Mouse (Mus musculus) CH12.LX (cell line): ENCODE measurements around the gene Bud13. TPM values are rescaled to one million over a fixed set of nuclear protein-coding genes. Genes with fewer than 3 reads are reported as not detected.

Experiments used
- DNase-seq: peaks from one replicate; pipeline ENCODE4 v3.0.0-alpha.2; 2013; ENCODE audit errors: extremely low read depth
- H3K27ac ChIP-seq: 2 replicates; pipeline ENCODE4 v1.5.1; 2012; ENCODE audit warnings: low read depth, mild to moderate bottlenecking, control low read depth, moderate library complexity; ENCODE audit not compliant: insufficient read depth
- H3K27me3 ChIP-seq: replicated peaks from 2 replicates; pipeline ENCODE3; 2012; ENCODE audit warnings: inconsistent platforms
- H3K36me3 ChIP-seq, 2 experiments: replicated peaks in 1 of 2; 2 replicates each; pipeline versions ENCODE3 to v1.6.1; 2012; ENCODE audit warnings: inconsistent platforms in 1 of 2, low read length in 1 of 2, mild to moderate bottlenecking in 1 of 2, mixed read lengths in 1 of 2, moderate library complexity in 1 of 2; ENCODE audit not compliant: control insufficient read depth in 1 of 2, insufficient read depth in 1 of 2
- H3K4me1 ChIP-seq, 2 experiments: 2 replicates each; pipeline ENCODE4 v1.6.1; 2012; ENCODE audit warnings: inconsistent platforms in 1 of 2, moderate library complexity in 1 of 2; ENCODE audit not compliant: insufficient read depth in 2 of 2, control insufficient read depth in 1 of 2
- H3K4me2 ChIP-seq: 2 replicates; pipeline ENCODE4 v1.6.1; 2012; ENCODE audit warnings: low read depth, mild to moderate bottlenecking, control low read depth; ENCODE audit not compliant: poor library complexity, insufficient read depth, severe bottlenecking
- H3K4me3 ChIP-seq, 3 experiments: fragments of 150-350 bp in 1 of 3; sonication (generic) in 1 of 3; replicated peaks in 1 of 3; 2 replicates each; pipeline versions ENCODE3 to v1.5.1; 2011 to 2012; ENCODE audit warnings: low read depth in 2 of 3, low read length in 2 of 3, mild to moderate bottlenecking in 2 of 3, moderate library complexity in 2 of 3, control low read depth in 1 of 3, improper control_type of control experiment in 1 of 3, inconsistent platforms in 1 of 3, mixed read lengths in 1 of 3; ENCODE audit not compliant: poor library complexity in 1 of 3
- H3K79me2 ChIP-seq: replicated peaks from 2 replicates; pipeline ENCODE4 v1.6.1; 2012; ENCODE audit warnings: mild to moderate bottlenecking, moderate library complexity; ENCODE audit not compliant: control insufficient read depth, poor library complexity, insufficient read depth, severe bottlenecking; ENCODE audit errors: extremely low read depth
- H3K9ac ChIP-seq: 2 replicates; pipeline ENCODE4 v1.6.1; 2012; ENCODE audit warnings: low read depth, mild to moderate bottlenecking, control low read depth, moderate library complexity; ENCODE audit not compliant: insufficient read depth
- H3K9me3 ChIP-seq: replicated peaks from 2 replicates; pipeline ENCODE3; 2012; ENCODE audit warnings: low read length, inconsistent platforms, mixed read lengths
- CHD1 ChIP-seq: IDR thresholded peaks from 2 replicates; pipeline ENCODE4 v1.6.1; 2012; ENCODE audit warnings: low read depth, low read length, improper control_type of control experiment, inconsistent platforms
- CHD2 ChIP-seq: IDR thresholded peaks from 2 replicates; pipeline ENCODE4 v1.6.1; 2011; ENCODE audit warnings: low read length, improper control_type of control experiment
- ELF1 ChIP-seq: IDR thresholded peaks from 2 replicates; pipeline ENCODE4 v1.6.1; 2014; ENCODE audit warnings: low read depth, mild to moderate bottlenecking, inconsistent platforms, low read length, improper control_type of control experiment
- EP300 ChIP-seq: IDR thresholded peaks from 2 replicates; pipeline ENCODE4 v1.6.1; 2011; ENCODE audit warnings: low read length, improper control_type of control experiment
- ETS1 ChIP-seq: conservative IDR thresholded peaks from 2 replicates; pipeline ENCODE4 v1.6.1; 2012; ENCODE audit warnings: low read depth, mild to moderate bottlenecking, inconsistent platforms, low read length, improper control_type of control experiment, moderate library complexity
- GABPA ChIP-seq: IDR thresholded peaks from 2 replicates; pipeline ENCODE4 v1.6.1; 2012; ENCODE audit warnings: low read depth, low read length, improper control_type of control experiment, inconsistent platforms; ENCODE audit not compliant: insufficient replicate concordance
- HCFC1 ChIP-seq: IDR thresholded peaks from 2 replicates; pipeline ENCODE4 v1.6.1; 2012; ENCODE audit warnings: low read depth, mild to moderate bottlenecking, inconsistent platforms, low read length, improper control_type of control experiment
- IRF4 ChIP-seq: IDR thresholded peaks from 2 replicates; pipeline ENCODE4 v1.6.1; 2014; ENCODE audit warnings: low read depth, mild to moderate bottlenecking, inconsistent platforms, low read length, improper control_type of control experiment
- JUND ChIP-seq: conservative IDR thresholded peaks from 2 replicates; pipeline ENCODE4 v1.6.1; 2011; ENCODE audit warnings: low read depth, low read length, improper control_type of control experiment
- MAFK ChIP-seq: IDR thresholded peaks from 2 replicates; pipeline ENCODE4 v1.6.1; 2011; ENCODE audit warnings: low read length, improper control_type of control experiment; ENCODE audit not compliant: insufficient replicate concordance
- MAX ChIP-seq: IDR thresholded peaks from 2 replicates; pipeline ENCODE4 v1.6.1; 2011; ENCODE audit warnings: low read length, improper control_type of control experiment
- MAZ ChIP-seq: IDR thresholded peaks from 2 replicates; pipeline ENCODE4 v1.6.1; 2012; ENCODE audit warnings: low read depth, mild to moderate bottlenecking, inconsistent platforms, low read length, improper control_type of control experiment, moderate library complexity
- MEF2A ChIP-seq: IDR thresholded peaks from 2 replicates; pipeline ENCODE4 v1.6.1; 2014; ENCODE audit warnings: low read depth, mild to moderate bottlenecking, inconsistent platforms, low read length, improper control_type of control experiment, borderline replicate concordance
- MYC ChIP-seq: IDR thresholded peaks from 2 replicates; pipeline ENCODE4 v1.6.1; 2011; ENCODE audit warnings: low read depth, mild to moderate bottlenecking, improper control_type of control experiment, low read length
- NELFE ChIP-seq: IDR thresholded peaks from 2 replicates; pipeline ENCODE4 v1.6.1; 2011; ENCODE audit warnings: low read depth, low read length, improper control_type of control experiment
- NRF1 ChIP-seq: IDR thresholded peaks from 2 replicates; pipeline ENCODE4 v1.6.1; 2014; ENCODE audit warnings: low read depth, mild to moderate bottlenecking, inconsistent platforms, low read length, improper control_type of control experiment, moderate library complexity
- POLR2A ChIP-seq: IDR thresholded peaks from 2 replicates; pipeline ENCODE4 v1.6.1; 2011; ENCODE audit warnings: low read depth, mild to moderate bottlenecking, improper control_type of control experiment, low read length
- POLR2AphosphoS2 ChIP-seq: IDR thresholded peaks from 2 replicates; pipeline ENCODE4 v1.6.1; 2011; ENCODE audit warnings: low read depth, low read length, improper control_type of control experiment
- RAD21 ChIP-seq: IDR thresholded peaks from 2 replicates; pipeline ENCODE4 v1.6.1; 2011; ENCODE audit warnings: low read depth, mild to moderate bottlenecking, low read length, improper control_type of control experiment, moderate library complexity
- RCOR1 ChIP-seq: conservative IDR thresholded peaks from 2 replicates; pipeline ENCODE4 v1.6.1; 2012; ENCODE audit warnings: low read depth, mild to moderate bottlenecking, inconsistent platforms, low read length, improper control_type of control experiment
- SMC3 ChIP-seq: IDR thresholded peaks from 2 replicates; pipeline ENCODE4 v1.6.1; 2011; ENCODE audit warnings: low read depth, low read length, improper control_type of control experiment
- TCF12 ChIP-seq: IDR thresholded peaks from 2 replicates; pipeline ENCODE4 v1.6.1; 2014; ENCODE audit warnings: low read depth, mild to moderate bottlenecking, inconsistent platforms, low read length, improper control_type of control experiment
- UBTF ChIP-seq: IDR thresholded peaks from 2 replicates; pipeline ENCODE4 v1.6.1; 2012; ENCODE audit warnings: low read depth, mild to moderate bottlenecking, inconsistent platforms, low read length, improper control_type of control experiment, moderate library complexity
- USF1 ChIP-seq: IDR thresholded peaks from 2 replicates; pipeline ENCODE4 v1.6.1; 2014; ENCODE audit warnings: low read depth, mild to moderate bottlenecking, inconsistent platforms, low read length, improper control_type of control experiment
- ZC3H11A ChIP-seq: IDR thresholded peaks from 2 replicates; pipeline ENCODE4 v1.6.1; 2012; ENCODE audit warnings: low read depth, mild to moderate bottlenecking, inconsistent platforms, low read length, improper control_type of control experiment
- ZKSCAN1 ChIP-seq: IDR thresholded peaks from 2 replicates; pipeline ENCODE4 v1.6.1; 2012; ENCODE audit warnings: low read depth, inconsistent platforms, low read length, improper control_type of control experiment, borderline replicate concordance
- ZMIZ1 ChIP-seq: IDR thresholded peaks from 2 replicates; pipeline ENCODE4 v1.6.1; 2012; ENCODE audit warnings: low read depth, mild to moderate bottlenecking, inconsistent platforms, low read length, improper control_type of control experiment
- ZNF384 ChIP-seq: IDR thresholded peaks from 2 replicates; pipeline ENCODE4 v1.6.1; 2012; ENCODE audit warnings: low read depth, low read length, improper control_type of control experiment, inconsistent platforms
- dilution Hi-C: fragments of 300-500 bp; cut with MboI; formaldehyde crosslinking; loops from 2 replicates; pipeline ENCODE4 v1.14.3; 2020; ENCODE audit warnings: low sequenced_read_pairs; ENCODE audit not compliant: extremely low pct_unique_long_range_greater_than_20kb, extremely low pct_ligation_motif_present
- in situ Hi-C: fragments of 300-500 bp; cut with MboI; formaldehyde crosslinking; loops from 3 replicates; pipeline ENCODE4 v1.14.3; 2019; ENCODE audit warnings: low sequenced_read_pairs, low pct_ligation_motif_present, low pct_unique_long_range_greater_than_20kb, mixed read lengths
- polyA plus RNA-seq: library from polyadenylated mRNA; unstranded; fragments of >175 nt; gene quantifications from 2 replicates; pipeline ENCODE4 v1.2.1, GENCODE M21; 2012; ENCODE audit warnings: low read depth; ENCODE audit not compliant: insufficient read length
- total RNA-seq, 2 experiments: library from RNA; depleted of rRNA; stranded (reverse); fragments of 300-350 nt in 1 of 2; fragments of >200 nt in 1 of 2; gene quantifications; 2 replicates each; pipeline ENCODE4 v1.2.3; 2012 to 2014

Bud13 gene
- total and polyA plus RNA-seq, 3 experiments, result 14.4 to 32.5 (median 15.9) TPM

DNA sequence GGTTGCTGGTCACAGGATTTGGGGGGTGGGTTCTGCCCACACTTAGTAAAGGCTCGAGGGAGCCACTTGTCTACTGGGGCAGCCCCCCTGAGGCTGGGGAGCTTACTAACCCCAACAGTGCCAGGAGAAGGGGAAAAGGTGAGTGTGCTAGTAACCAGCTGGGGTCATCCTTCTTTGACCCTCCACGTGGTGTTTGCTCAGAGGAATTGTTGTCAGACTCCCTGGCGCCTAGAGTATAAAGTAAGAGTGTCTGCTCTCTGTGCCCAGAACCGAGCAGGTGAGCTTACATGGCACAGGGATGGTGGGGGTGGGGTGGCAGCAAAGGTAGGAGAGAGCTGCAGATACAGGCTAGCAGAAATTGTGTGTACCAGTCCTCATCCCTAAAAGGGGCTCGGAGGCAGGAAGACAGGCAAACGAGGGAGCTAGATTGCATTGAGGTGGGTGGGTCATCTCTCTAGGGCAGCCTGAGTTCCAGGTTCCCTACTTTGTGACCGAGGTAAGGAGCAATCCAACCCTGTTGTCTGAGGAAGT is 14.4 kb upstream of the Bud13 start, which contains the start of gene Apoa5:
Apoa5 (plus strand) TSS at position 291 of the 531 bp plus-strand sequence.
- Histone ChIP-seq H3K4me1 (peaks cover 2 to 9% of the 10 kb centered on the region in 2 experiments), H3K27ac (no peak within 1 kb of the TSS), H3K27me3 (no peaks in the 10 kb centered on the region), H3K9ac (no peak within 1 kb of the TSS), H3K4me3 (no peak within 1 kb of the TSS), H3K79me2 (peaks cover 4% of the 10 kb centered on the region), H3K9me3 (no peaks in the 10 kb centered on the region), H3K4me2 (no peak within 1 kb of the TSS), H3K36me3 (peaks cover 0 to 12% of the 10 kb centered on the region in 2 experiments)
- in situ Hi-C loops (no loop called here), dilution Hi-C loops (no loop called here)
- TF ChIP-seq IRF4 (no peak), MEF2A (no peak), MAFK (no peak), MAX (no peak), CHD1 (no peak), SMC3 (no peak), ETS1 (no peak), UBTF (no peak), NRF1 (no peak), CHD2 (no peak), ZKSCAN1 (no peak), JUND (no peak), TCF12 (no peak), MYC (no peak), USF1 (no peak), ZMIZ1 (no peak), HCFC1 (no peak), ZC3H11A (no peak), ZNF384 (no peak), RCOR1 (no peak)
- DNase-seq, result no peak

DNA sequence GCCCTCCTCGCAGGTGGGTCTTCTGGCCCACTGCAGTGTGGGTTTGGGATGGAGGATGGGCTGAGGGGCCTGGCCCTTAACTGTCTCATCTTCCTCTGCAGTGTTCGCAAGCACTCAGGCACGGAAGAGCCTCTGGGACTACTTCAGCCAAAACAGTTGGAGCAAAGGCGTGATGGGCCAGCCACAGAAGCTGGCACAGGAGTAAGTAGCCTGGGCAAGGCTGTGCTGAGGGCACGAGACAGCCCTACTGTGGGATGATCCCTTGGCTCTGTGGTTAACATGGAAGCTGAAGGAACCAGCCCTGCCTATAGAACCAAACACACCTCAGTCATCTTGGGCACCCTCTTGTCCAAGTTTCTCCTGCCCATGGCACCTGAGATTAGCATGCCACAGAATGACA is 13.7 kb upstream of the Bud13 start:
- H3K9me3 ChIP-seq, result no peaks in the 10 kb centered on the region
- H3K9ac ChIP-seq, result no peak overlapping the region
- H3K79me2 ChIP-seq, result peaks cover 11% of the 10 kb centered on the region
- no peaks in the 10 kb centered on the region for H3K27me3 ChIP-seq
- H3K4me1 ChIP-seq, result peaks cover 2 to 13% of the 10 kb centered on the region in 2 experiments
- no peak overlapping the region for H3K27ac ChIP-seq
- in situ Hi-C loops (no loop called here), dilution Hi-C loops (no loop called here)
- peaks cover 0 to 12% of the 10 kb centered on the region in 2 experiments for H3K36me3 ChIP-seq
- H3K4me3 ChIP-seq, result no peak overlapping the region
- TF ChIP-seq RAD21, result no peak
- no peak for TF ChIP-seq ZMIZ1
- TF ChIP-seq MEF2A, result no peak
- no peak for TF ChIP-seq MYC
- TF ChIP-seq MAZ, result no peak
- TF ChIP-seq NRF1, result no peak
- TF ChIP-seq ZKSCAN1, result no peak
- TF ChIP-seq IRF4, result no peak
- no peak for TF ChIP-seq CHD1
- no peak for TF ChIP-seq HCFC1
- TF ChIP-seq EP300, result no peak
- no peak for TF ChIP-seq MAFK
- no peak for TF ChIP-seq POLR2A
- TF ChIP-seq UBTF, result no peak
- no peak for TF ChIP-seq GABPA
- no peak for TF ChIP-seq ELF1
- no peak for TF ChIP-seq NELFE
- no peak for TF ChIP-seq POLR2AphosphoS2
- no peak for TF ChIP-seq ZC3H11A
- H3K4me2 ChIP-seq, result no peak overlapping the region
- DNase-seq, result no peak
